Mouse (Mus musculus): ENCODE results near the gene Gstm5. TPM values are rescaled to one million over a fixed set of nuclear protein-coding genes. Genes with fewer than 3 reads are reported as not detected.
"Not testable (repeated sequence)": the region's sequence is repeated elsewhere in the genome, so short reads cannot be mapped to it uniquely, and the experiment has no call there.

The Gstm5 gene
- total RNA-seq, 2 experiments from 2014 or later: 281 to 321 TPM

DNA sequence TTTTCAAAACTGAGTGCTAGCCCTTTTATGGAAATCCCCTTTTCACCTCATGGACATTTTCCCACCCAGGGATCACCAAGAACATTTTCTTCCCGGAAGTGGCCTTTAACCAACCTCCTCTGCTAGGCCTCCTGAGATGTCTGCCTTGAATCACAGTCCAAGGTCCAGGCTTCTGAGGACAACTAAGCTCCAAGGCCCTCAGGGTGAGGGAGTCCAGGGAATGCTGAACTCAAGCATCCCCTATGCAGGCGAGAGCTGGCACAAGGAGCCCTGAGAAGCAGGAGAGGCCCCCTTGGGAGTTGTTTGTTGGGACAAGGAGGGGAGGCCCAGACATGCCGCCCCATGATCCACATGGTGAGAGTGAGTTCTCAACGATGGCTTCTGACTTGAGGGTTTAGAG lies 25.7 kb upstream of the Gstm5 start:
- no peak for DNase-seq (ENCODE audit: extremely low spot score in 1 of 2, low spot score in 1 of 2)

GRCm38 (mm10) chr3:107873335-107874251 lies 22.0 kb upstream of the Gstm5 start:
- DNase-seq (ENCODE audit: extremely low spot score in 1 of 2, low spot score in 1 of 2): no peak

DNA sequence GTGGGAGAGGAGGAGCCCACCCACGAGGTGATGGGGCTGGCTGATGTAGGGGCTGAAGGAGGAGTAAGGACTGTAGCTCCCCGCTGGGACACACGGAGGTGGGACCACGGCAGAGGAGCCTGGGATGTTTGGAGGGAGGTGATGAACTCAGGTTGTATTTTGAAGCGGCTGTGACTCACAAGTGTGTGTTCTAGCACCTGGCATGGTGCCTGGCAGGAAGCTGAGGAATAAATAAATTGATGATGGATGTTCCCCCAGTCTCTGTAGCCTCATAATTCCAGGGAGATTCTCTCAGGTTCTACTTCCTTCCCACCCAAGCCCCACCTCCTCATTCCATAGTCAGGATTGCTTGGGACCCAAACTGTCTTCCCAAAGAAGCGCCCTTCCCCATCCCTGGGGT lies 20.4 kb upstream of the Gstm5 start:
- DNase-seq (ENCODE audit: extremely low spot score in 1 of 2, low spot score in 1 of 2): no peak

DNA sequence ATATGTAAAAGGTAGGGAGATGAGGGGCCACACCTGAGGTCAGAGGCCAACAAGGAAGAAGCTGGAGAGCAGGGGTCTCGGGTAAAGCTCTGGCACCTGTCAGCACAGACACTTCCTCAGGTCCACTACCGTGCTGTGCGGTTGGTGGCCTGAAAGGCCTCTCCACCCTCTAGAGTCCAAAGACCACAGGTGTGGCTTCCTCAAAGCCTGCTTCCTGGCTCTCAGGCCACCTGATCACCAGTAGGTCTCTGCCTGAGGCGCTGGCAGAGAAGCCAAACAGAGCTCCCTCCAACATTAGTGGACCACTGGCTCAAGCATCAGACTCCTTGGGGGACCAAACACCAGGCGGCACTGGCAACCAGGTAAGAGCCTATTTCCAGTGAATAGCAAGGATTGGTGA lies 18.6 kb upstream of the Gstm5 start, which contains the start of gene Eps8l3:
Gene Eps8l3, plus strand, starts transcription at position 225 of the 400 bp plus-strand sequence.
- no peak for DNase-seq (ENCODE audit: extremely low spot score in 1 of 2, low spot score in 1 of 2)

DNA sequence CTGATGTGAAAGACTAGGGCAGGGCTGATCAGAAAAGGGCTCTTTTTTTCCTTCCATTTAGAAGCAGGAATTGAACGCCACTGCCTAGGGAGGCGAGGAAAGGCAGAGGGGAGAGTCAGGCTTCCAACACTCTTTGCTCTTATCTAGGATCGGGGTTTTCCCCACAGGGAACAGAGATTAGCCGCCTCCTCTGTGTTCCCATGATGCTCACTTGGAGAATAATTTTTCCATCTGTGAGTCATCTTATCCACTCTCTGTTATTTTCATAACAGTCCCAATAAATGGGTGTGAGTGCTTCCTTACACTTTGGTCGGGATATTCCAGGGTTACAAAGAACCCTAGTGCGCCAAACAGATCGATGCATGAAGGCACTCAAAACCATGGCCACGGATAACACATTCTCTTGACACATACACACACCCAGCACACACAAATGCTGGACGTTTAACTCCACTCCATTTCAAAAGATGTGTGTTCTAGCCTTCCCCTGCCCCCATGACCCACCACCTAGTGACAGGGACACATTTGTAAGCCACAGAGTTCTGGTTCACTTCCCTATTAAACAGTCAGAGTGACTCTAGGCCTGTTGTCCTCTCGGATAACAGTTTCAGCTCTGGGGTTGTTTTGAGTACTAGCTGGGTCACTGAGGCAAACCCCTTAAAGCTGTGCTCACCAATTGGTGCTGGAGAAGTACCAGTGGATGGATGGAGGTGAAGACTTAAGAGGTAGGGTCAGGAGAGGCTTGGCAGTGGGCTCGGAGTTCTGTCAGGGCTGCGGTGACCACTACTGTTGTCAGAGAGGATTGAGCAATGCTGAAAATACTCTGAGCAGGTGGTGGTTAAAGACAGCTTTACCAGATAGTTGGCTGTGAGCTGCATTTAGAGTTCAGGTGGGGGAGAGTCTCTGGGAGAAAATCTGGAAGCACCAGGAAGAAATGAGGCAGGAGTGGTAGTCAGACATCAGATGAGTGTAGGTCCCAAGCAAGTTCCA lies 17.6 kb upstream of the Gstm5 start:
- no peak for DNase-seq (ENCODE audit: extremely low spot score in 1 of 2, low spot score in 1 of 2)

GRCm38 (mm10) chr3:107887674-107888495 lies 7.7 kb upstream of the Gstm5 start:
- peak in 1 of 2 experiments; percentile 44 for DNase-seq (ENCODE audit: extremely low spot score in 1 of 2, low spot score in 1 of 2)

DNA sequence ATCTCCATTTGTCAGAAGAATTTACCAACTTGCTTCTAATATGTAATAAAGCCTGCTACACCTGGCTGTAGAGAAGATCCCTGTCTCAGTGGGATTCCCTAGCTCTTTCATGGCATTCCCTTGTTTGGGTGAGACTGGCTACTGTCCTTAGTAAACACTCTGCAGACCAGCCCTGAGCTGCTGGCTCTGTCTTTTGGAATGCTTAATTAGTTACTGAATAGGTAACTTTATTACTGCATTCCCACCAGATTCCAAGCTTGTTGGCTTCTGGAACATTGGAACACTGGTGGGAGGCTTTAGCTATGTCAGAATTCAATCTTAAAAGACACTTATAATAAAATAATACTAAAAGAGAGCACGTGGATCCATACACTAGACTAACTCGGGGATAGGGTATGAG lies 6.4 kb upstream of the Gstm5 start:
- not testable (repeated sequence) for DNase-seq (ENCODE audit: extremely low spot score in 1 of 2, low spot score in 1 of 2)

- no peak for DNase-seq (ENCODE audit: extremely low spot score in 1 of 2, low spot score in 1 of 2)
Measured at GRCm38 (mm10) chr3:107895194-107895719, 364 bp upstream of the Gstm5 start.

GRCm38 (mm10) chr3:107898691-107899090 lies 3.1 kb downstream of the Gstm5 start:
- no peak for DNase-seq (ENCODE audit: extremely low spot score in 1 of 2, low spot score in 1 of 2)

DNA sequence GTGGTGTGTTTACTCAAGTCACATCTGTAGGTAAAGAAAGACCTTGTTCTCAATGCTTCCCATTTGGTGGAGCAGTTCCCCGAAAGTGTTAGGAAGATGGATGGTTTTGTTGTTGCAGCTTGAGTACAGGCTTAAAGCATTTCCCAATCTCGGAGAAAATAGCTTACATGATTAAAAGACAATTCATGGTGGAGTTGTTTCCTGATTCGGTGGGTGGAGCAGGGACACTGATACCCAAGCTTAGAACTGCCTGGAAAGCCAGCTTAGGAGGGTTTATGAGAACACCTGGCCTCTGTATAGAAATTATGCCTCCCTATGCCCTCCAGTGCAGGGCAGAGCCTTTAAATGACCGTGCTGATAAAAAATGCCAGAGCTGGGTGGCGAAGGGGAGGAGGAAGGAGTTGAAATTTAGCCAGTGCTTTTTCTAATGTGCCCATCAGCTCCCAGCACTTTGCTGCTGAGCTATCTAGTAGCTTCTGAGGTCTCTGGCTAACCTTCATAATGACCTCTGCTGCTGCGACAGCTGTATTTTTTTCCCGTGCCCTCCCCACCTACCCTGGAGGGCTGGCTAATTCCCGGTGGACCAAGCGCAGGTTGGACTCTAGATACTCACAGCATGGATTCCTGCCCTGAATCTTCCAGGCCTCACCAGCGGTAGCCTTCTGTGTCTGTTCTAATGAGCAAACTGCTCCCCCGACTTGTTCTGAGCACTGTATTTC lies 5.5 kb downstream of the Gstm5 start:
- no peak for DNase-seq (ENCODE audit: extremely low spot score in 1 of 2, low spot score in 1 of 2)

DNA sequence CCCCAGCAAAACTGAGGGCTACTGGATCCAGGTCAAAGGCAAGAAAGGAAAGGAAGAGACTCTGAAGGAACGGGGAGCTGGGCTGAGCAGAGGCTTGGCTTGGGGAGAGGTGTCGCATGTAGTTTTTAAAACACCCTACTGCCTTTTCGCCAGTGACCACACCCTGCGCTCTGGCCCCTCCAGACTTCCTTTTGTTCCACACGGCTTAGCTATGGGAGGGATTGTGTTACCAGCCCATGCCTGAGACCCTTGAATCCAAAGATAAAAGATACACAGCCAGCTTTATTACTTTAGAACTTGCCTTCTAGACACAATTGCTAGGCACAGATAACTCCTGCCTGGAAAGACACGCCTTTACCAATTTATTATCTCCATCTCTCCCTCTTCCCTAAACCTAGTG lies 10.3 kb downstream of the Gstm5 start:
- DNase-seq (ENCODE audit: extremely low spot score in 1 of 2, low spot score in 1 of 2): no peak

DNA sequence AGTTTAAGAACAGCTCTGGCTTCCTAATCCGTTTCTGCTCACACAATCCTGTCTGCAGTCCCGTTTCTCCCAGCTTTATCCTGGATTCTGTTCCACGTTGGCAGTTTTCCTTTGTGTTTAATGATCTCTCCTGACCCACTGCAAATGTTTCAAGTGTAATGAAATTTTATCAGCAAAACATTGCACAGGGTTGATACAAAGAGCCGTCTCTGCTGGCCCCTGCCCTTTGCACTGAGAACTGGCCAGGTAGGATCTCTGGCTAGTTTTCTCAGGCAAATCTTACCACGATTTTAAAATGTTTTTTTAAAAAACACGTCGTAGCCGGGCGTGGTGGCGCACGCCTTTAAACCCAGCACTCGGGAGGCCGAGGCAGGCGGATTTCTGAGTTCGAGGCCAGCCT lies 21.1 kb downstream of the Gstm5 start:
- no peak for DNase-seq (ENCODE audit: extremely low spot score in 1 of 2, low spot score in 1 of 2)

DNA sequence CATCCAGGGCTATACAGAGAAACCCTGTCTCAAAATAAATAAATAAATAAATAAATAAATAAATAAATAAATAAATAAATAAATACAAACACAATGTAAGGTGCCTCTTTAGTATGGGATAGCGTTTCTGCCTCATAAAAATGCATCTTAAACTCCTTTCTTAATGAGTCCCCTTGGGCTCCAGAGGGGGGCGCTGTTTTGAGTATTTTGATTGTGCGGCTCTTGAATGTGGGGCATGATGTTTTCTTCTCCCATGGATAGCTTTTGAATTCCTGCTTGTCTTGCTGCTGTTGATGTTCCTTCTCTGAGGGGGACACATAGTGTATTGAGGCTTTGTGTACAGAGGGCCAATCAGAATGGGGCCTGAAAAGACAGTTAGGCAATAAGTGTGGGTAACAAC lies 21.5 kb downstream of the Gstm5 start:
- DNase-seq (ENCODE audit: extremely low spot score in 1 of 2, low spot score in 1 of 2): no peak

GRCm38 (mm10) chr3:107917783-107918408 lies 22.3 kb downstream of the Gstm5 start:
- DNase-seq (ENCODE audit: extremely low spot score in 1 of 2, low spot score in 1 of 2): peak in 1 of 2 experiments; percentile 78

GRCm38 (mm10) chr3:107920348-107920747 lies 24.7 kb downstream of the Gstm5 start:
- DNase-seq (ENCODE audit: extremely low spot score in 1 of 2, low spot score in 1 of 2): no peak

GRCm38 (mm10) chr3:107925335-107925734 lies 29.7 kb downstream of the Gstm5 start:
- DNase-seq (ENCODE audit: extremely low spot score in 1 of 2, low spot score in 1 of 2): no peak

DNA sequence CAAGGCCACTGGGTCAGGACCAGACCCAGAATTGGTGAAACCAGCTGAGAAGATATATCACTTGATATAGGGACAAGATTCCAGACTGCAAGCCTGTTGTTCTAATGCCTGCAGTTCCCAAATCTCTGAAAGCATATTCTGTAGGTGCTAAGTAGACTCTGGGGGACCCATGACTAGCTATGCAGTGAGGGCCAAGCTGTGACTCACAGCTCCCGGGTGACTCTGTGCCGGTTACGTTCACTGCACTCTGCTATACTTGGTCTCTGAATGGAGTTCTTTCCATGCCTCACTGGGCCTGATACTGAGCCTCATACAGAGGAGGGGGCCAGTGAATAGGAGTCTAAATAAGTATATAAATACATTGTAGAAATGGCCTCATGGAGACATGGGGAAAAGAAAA lies 32.2 kb downstream of the Gstm5 start:
- no peak for DNase-seq (ENCODE audit: extremely low spot score in 1 of 2, low spot score in 1 of 2)

GRCm38 (mm10) chr3:107928691-107929090 lies 33.1 kb downstream of the Gstm5 start:
- DNase-seq (ENCODE audit: extremely low spot score in 1 of 2, low spot score in 1 of 2): no peak

DNA sequence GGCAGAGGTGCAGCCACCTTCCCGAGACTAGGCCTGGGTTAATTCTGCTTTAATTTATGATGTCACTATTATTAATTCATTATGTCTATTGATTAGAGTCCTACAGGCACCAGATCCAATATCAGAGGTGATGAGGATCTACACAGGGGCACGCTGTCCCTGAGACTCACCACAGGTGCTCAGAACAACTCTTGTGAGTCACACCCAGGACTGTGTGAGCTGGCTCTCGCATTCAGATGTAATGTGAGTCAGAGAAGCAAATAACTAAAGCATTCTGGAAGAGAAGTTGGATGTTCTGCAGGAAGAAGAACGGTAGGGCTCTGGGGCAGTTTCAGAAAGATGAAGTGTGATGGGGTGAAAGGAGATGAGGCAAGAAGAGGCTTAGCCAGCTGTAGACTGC lies 33.6 kb downstream of the Gstm5 start:
- no peak for DNase-seq (ENCODE audit: extremely low spot score in 1 of 2, low spot score in 1 of 2)
